Mouse (Mus musculus) testis, adult 2 months (tissue): ENCODE measurements around the gene Tmc2. TPM values are rescaled to one million over a fixed set of nuclear protein-coding genes. Genes with fewer than 3 reads are reported as not detected.
A peak's percentile ranks its signal among the peaks of the same experiment; 100 is the strongest.

Experiments used
- H3K27ac ChIP-seq: fragments of 200-500 bp; 2 replicates; pipeline ENCODE4 v1.5.1; 2012; ENCODE audit warnings: low read depth, low read length; ENCODE audit not compliant: control insufficient read depth, insufficient read depth
- H3K27me3 ChIP-seq: fragments of 200-500 bp; 2 replicates; pipeline ENCODE4 v1.6.1; 2012; ENCODE audit warnings: mild to moderate bottlenecking, low read length, moderate library complexity; ENCODE audit not compliant: control insufficient read depth, insufficient read depth
- H3K36me3 ChIP-seq: fragments of 200-500 bp; 2 replicates; pipeline ENCODE4 v1.6.1; 2012; ENCODE audit warnings: mild to moderate bottlenecking, low read length; ENCODE audit not compliant: control insufficient read depth, insufficient read depth
- H3K4me1 ChIP-seq: fragments of 200-500 bp; 2 replicates; pipeline ENCODE4 v1.6.1; 2012; ENCODE audit warnings: low read length; ENCODE audit not compliant: control insufficient read depth, insufficient read depth
- H3K4me3 ChIP-seq: fragments of 200-500 bp; 2 replicates; pipeline ENCODE4 v1.5.1; 2012; ENCODE audit warnings: low read depth, mild to moderate bottlenecking, low read length, moderate library complexity, mixed read lengths; ENCODE audit not compliant: control insufficient read depth
- CTCF ChIP-seq: fragments of 200-500 bp; IDR thresholded peaks from 2 replicates; pipeline ENCODE4 v1.5.1; 2012; ENCODE audit warnings: low read depth, mild to moderate bottlenecking, inconsistent platforms, low read length, moderate library complexity; ENCODE audit not compliant: control insufficient read depth, insufficient read depth, insufficient replicate concordance
- POLR2A ChIP-seq: fragments of 200-500 bp; IDR thresholded peaks from 2 replicates; pipeline ENCODE4 v1.6.1; 2012; ENCODE audit warnings: low read depth, mild to moderate bottlenecking, inconsistent platforms, low read length, moderate library complexity; ENCODE audit not compliant: control insufficient read depth
- polyA plus RNA-seq: library from polyadenylated mRNA; depleted of rRNA; stranded (reverse); fragments of >200 nt; gene quantifications from 2 replicates; pipeline ENCODE4 v1.2.3, GENCODE M21; 2012

The Tmc2 gene
- polyA plus RNA-seq, 1 experiment = 0.19 TPM

DNA sequence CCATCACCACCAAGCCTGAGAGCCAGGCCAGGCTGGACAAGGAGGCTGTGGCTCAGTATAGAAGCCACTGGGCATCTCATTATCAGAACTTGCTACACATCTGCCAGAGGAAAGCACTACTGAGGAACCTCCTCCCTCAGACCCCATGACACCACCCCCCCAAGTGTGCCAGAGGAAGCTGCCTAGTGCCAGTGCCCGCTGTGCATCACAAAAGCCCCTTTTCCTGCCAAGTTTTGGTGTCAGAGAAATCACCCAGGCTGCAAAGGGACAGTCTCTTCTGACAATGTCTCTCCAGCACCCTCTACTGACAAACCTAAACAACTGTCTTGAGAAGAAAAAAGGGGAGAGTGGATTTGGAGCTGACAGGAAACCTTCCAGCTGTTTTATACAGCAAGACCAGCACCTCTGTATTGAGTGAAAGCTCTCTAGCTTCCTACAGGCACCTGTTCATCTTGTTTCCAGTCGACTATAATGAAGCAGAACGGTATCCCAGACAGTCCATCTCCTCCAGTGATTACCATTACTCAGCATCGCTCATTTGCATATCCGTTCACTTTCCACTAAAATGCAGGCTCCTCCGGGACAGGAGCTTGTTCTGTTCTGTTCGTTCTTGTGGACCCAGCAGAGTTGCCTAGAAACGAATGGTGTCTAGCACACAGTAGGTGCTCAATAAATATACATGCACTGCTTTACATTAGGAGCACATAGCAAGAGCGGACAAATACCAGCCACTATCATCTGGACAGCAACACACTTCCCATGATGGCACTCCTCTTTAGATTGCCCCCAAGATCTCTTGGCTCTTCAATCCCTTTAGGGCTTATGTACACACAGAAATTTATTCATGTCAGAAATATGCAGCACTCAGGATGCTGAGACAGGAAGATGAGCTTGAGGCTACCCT, 28.4 kb upstream of the Tmc2 start:
- H3K36me3 ChIP-seq = no peaks in the 10 kb centered on the region; the same call in 1 of the 2 replicates

DNA sequence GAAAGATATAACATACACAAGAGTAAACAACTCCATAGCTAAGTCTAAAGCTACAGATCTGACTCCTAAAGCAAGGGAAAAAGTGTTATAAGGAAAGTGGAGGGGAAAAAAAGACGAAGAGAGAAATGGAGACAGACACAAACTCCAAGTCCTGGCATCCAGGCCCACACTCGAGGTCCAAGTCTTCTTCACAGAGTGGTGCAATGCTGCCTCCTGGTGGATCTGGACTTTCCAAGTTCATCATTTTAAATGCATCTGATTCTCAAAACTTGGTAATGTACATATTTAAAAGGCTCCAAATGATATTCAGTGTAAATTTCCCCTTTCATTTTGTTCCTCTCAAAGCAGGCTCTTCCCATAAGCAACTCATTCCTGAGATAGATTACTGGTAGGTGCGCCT, 27.1 kb upstream of the Tmc2 start:
- no peak overlapping the region for H3K4me3 ChIP-seq
- H3K36me3 ChIP-seq = peaks cover 2% of the 10 kb centered on the region
- H3K27me3 ChIP-seq = no peaks in the 10 kb centered on the region
- no peaks in the 10 kb centered on the region for H3K4me1 ChIP-seq
- TF ChIP-seq CTCF = no peak
- no peak for TF ChIP-seq POLR2A
- H3K27ac ChIP-seq = no peak overlapping the region

More for the DNA sequence above, 28.4 kb upstream of the Tmc2 start:
- Histone ChIP-seq H3K27me3 (no peaks in the 10 kb centered on the region), H3K4me3 (no peak overlapping the region), H3K27ac (no peak overlapping the region), H3K4me1 (no peaks in the 10 kb centered on the region)
- TF ChIP-seq POLR2A = no peak

DNA sequence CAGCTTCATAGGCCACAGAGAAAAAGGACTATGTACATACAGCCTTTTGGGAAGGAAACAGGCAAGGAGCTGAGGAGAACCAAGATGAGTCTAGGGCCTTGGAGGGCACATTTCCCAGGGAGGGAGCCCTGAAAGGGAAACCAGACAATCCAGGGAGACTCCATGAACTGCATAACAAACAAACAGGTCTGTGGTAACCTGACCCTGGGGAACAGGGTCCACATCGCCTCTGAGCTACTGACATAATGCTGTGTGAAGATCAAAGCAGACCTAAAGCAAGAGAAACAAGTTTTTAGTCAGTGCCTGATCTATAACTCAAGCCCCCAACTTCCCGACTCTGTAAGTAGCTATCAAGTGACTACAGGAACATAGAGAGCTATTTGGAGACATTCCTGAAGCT, 23.3 kb upstream of the Tmc2 start:
- Histone ChIP-seq H3K36me3 (peaks cover 2% of the 10 kb centered on the region), H3K4me1 (no peaks in the 10 kb centered on the region)

DNA sequence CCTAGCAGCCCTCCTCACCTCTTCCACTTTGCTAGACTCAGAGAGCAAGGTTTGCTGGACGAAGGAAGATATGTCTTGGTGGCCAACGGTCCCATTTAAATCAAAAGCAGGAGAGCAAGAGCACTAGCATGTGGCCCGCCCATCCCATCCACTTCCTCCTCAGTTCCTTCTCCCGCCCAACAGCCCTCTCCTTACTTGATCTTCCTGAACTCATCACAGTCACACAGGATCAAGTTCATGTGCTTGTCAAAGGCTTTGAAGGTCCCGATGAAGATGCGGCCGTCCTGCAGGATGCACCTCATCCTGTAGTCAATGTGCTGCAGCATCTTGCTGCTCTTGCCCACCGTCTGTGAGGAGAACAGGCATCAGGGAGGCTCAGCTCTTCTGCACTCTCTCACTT, 18.2 kb upstream of the Tmc2 start:
- H3K27me3 ChIP-seq = no peaks in the 10 kb centered on the region
- H3K27ac ChIP-seq = no peak overlapping the region
- peaks cover 2% of the 10 kb centered on the region for H3K36me3 ChIP-seq
- 0 out of 2 replicates have a peak, but pooled peaks cover 3% of the 10 kb centered on the region for H3K4me1 ChIP-seq
- no peak overlapping the region for H3K4me3 ChIP-seq
- no peak for TF ChIP-seq POLR2A
- no peak for TF ChIP-seq CTCF

More for the DNA sequence above, 23.3 kb upstream of the Tmc2 start:
- Histone ChIP-seq H3K4me3 (no peak overlapping the region), H3K27me3 (no peaks in the 10 kb centered on the region), H3K27ac (no peak overlapping the region)
- TF ChIP-seq POLR2A = no peak
- no peak for TF ChIP-seq CTCF

DNA sequence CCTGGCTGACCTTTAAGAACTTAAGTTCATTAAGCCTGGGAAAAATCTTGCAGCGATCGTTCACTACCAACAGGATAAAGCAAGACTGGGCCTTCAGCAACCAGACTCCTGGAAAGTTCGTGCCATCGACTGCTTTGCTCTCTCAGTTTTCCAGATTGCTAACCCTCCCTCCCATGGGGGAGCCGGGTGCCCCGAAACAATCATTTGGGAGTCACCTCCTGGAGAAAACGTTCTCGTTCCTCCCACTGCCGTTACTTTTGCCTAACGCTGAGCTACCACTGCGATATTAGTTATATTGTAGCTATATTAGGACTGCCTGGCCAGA, 16.7 kb upstream of the Tmc2 start:
- H3K4me1 ChIP-seq = 0 out of 2 replicates have a peak, but pooled peaks cover 3% of the 10 kb centered on the region
- H3K27ac ChIP-seq = peak overlapping the region; percentile 94
- no peaks in the 10 kb centered on the region; the same call in 1 of the 2 replicates for H3K36me3 ChIP-seq
- H3K27me3 ChIP-seq = no peaks in the 10 kb centered on the region
- H3K4me3 ChIP-seq = peak overlapping the region; percentile 90
- TF ChIP-seq POLR2A (no peak), CTCF (no peak)

DNA sequence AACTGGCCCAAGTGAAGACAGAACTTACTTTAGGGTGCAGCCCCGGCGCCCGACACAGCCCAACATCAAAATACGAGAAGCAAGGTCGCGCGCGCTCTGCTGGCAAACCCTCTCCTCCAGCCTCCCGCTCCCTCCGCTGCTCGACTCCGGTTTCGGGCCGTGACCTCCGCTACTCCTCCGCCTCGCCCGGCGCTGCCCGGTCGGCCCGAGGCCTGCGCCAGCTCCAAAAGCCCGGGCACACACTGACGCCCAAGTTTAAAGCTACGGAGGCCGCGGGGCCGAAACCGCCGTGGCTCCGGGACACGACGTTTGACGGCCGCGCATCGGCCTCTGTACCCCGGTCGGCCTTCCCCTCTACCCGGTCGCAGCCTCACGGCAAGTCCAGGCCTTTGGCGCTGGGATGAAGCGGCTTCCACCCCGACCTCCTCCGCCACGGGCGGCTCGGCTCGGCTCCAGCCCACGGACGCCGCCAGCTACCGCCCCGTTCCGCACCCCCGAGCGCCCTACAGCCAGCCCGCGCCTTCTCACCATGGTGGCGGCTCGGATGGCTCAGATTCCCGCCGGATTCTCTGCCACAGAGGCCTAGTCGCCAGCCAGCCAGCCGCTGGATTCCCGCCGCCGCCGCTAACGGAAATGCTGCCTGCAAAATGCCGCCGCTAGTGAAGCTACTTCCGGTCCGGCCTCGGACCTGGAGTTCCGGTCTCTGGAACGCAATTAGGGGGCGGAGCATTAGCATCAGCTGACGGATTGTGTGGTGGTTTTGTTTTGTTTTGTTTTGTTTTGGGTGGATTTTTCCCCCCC, 16.1 kb upstream of the Tmc2 start, which contains the start of gene Snrpb:
Snrpb (minus strand) TSS at position 698 of the 801 bp plus-strand sequence.
- no peak for TF ChIP-seq CTCF
- peak; percentile 80 for TF ChIP-seq POLR2A

DNA sequence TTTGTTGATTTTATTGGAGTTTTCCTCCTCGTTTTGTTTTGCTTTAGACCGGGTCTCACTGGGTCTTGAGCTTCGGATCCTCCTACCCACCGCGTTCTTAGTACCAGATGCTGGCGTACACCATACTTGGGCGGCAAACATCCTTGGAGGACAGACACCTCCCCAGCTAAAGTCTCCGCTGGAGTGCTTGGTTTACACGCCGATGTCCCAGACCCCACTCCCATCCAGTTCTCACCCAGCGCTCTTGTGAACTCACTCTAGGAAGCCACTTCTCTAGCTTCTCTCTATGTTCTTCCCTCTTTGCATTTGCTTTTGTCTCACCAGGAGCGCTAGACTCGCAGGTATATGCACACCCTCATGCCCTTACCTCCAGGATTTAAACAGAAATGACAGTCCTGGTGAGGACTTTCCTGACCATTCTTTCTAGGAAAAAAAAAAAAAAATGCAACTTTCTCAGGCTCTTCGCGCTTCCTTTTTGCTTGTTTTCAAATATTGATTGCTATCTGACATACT, 15.4 kb upstream of the Tmc2 start:
- no peaks in the 10 kb centered on the region for H3K27me3 ChIP-seq
- TF ChIP-seq CTCF (no peak), POLR2A (no peak)
- H3K36me3 ChIP-seq = no peaks in the 10 kb centered on the region; the same call in 1 of the 2 replicates
- peak overlapping the region; percentile 90 for H3K4me3 ChIP-seq
- 0 out of 2 replicates have a peak, but pooled peaks cover 3% of the 10 kb centered on the region for H3K4me1 ChIP-seq
- peak overlapping the region; percentile 90 for H3K27ac ChIP-seq

More for the DNA sequence above, 16.1 kb upstream of the Tmc2 start, which contains the start of gene Snrpb:
- H3K4me3 ChIP-seq = peak within 1 kb of the TSS; percentile 90
- H3K36me3 ChIP-seq = no peaks in the 10 kb centered on the region; the same call in 1 of the 2 replicates
- H3K27me3 ChIP-seq = no peaks in the 10 kb centered on the region
- 0 out of 2 replicates have a peak, but pooled peaks cover 3% of the 10 kb centered on the region for H3K4me1 ChIP-seq
- peak within 1 kb of the TSS; percentile 94 for H3K27ac ChIP-seq
